Mouse (Mus musculus) granulocyte monocyte progenitor cell, adult 5-6 weeks (primary cell): Measurements from ENCODE around the gene Slc6a9. TPM values are rescaled to one million over a fixed set of nuclear protein-coding genes. Genes with fewer than 3 reads are reported as not detected.

Experiments
- ATAC-seq: replicated peaks from 2 replicates; pipeline ENCODE4 v1.8.0; 2016; ENCODE audit warnings: mild to moderate bottlenecking, moderate TSS enrichment, inconsistent platforms; ENCODE audit not compliant: poor library complexity, severe bottlenecking
- total RNA-seq, 2 experiments: library from RNA; stranded (forward) in 1 of 2; stranded (reverse) in 1 of 2; fragments of 200-712, 200-1000 nt in 1 of 2; fragments of >200 nt in 1 of 2; fragmentation: Nextera tagmentation in 1 of 2; gene quantifications; 2 replicates each; pipeline ENCODE4 v1.2.3; 2014 to 2017

Gene Slc6a9
- total RNA-seq, 2 experiments from 2014 or later, result not detected

DNA sequence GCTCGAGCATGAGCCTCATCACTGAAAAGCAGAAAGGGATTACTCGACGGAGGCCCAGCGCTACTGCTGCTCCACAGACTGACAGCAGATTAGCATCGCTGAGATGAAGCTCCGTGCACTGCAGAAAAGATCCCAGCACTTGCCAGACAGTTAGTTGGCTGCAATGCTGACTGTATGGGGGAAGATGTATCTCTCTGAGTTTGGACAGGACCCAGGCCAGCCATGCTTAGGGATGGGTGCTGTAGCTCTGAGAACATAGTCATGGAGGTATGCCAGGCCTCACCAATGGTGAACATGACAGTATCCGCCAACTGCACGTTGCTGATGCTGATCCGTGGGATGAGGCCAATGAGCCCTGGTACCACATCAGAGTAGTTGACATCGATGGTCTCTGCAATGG, 69.8 kb downstream of the Slc6a9 start:
- no peak for ATAC-seq

DNA sequence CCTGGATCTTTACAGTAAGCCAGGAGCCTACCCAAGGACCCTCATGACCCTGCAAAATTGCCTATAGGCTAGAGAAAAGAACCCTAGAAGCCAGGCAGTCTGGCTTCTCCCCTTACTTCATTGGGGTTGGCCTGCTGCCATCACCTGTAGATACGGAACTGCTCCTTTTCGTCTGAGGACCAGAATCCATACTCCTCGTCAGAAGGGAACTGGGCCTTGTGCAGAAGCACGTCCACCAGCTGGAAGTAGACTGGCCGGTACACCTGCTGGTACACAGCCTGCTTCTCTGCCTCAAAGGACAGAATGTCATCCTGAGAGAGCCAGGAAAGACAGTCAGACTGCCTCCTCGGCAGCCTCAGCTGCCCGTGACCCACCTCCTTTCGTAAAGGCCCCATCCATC, 70.5 kb downstream of the Slc6a9 start:
- no peak for ATAC-seq

DNA sequence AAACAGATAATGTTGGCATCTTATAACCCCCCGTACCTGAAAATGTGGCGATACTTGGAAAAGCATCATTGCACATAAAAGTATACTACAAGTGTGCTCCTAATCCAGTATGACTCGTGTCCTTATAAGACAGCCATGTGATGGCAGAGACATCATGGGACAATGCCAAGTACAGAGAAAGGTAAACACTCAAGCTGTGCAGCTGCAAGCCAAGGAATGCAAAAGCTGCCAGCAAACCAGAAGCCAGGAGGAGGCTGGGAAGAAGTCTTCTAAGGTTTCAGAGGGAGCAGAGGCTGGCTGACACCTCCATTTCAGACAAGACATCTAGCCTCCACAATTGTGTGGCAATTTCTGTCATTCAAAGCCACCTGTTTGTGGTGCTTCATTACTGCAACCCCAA, 71.9 kb downstream of the Slc6a9 start:
- no peak for ATAC-seq

DNA sequence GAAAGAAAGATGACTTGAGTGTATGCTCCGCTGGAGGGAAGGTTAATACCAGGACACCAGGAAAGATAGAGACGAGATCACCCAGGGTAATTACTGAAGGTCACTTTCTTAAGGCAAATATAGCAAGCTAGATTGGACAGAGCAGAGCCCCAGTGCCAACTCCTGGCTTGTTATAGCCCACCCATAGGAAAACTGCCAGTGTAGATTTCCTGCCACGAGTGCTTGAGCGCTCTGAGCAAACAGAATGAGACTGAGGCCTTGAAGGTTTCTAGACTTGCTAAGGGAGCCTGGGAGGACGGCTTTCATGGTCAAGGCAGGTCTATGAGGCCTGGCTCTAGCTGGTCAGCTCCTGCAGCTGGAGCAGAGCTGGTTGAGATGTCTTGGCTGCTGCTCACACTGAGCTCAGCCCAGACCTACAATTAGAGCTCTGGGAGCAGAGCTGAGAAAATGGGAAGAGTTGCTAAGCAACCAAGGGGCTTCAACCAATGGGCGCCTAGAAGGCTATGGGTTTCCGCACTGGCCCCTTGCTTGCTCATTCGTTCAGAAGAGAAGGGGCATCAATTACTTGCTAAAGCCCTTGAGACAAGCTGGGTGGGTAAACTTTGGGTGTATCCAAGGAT, 74.6 kb downstream of the Slc6a9 start:
- ATAC-seq, result no peak

DNA sequence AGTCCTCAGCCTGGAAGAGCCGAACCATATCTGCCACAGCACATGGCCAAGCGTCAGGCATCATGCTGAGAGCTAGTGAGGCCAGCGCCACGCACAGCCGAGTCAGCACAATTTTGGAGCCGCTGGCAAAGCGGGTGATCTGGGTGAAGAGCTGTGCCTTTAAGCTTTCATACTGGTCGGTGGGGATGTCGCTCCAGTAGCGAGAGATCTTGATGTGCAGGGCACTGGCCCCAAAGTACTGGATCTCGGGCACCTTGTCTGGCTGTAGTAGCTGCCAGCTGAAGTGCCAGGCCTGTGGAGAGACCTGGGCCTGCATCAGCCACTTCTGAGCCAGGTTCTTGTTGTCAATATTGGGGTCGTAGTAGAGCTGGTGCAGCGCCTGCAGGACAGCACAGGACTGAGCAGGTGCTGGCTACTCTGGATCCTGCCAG, 77.8 kb downstream of the Slc6a9 start:
- ATAC-seq, result no peak

DNA sequence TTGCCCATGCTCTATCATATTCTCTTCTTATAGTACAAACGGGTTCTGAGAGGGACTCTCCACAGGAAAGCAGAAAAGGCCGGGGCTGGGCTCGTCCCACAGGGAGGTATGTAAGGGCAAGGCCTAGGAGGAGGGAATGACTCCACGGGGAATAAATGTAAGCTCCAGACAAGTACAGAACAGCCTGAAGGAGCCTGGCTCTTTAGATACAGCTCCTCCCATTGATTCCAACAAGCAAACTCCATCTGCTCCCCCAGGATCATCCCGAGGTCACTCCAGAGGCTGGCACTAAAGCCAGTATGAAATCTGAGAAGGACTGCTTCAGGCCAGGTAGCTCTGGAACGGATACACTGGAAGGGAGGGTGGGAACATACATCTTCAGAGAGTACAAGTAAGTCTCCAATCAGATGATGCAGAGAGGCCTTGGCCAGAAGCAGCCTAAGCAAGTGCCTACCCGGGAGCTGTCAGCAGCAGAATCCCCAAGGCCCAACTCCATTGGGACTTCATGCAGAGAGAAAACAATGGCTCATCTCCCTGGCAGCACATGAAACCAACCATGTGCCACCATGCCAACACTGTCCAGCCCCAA, 78.5 kb downstream of the Slc6a9 start:
- no peak for ATAC-seq

DNA sequence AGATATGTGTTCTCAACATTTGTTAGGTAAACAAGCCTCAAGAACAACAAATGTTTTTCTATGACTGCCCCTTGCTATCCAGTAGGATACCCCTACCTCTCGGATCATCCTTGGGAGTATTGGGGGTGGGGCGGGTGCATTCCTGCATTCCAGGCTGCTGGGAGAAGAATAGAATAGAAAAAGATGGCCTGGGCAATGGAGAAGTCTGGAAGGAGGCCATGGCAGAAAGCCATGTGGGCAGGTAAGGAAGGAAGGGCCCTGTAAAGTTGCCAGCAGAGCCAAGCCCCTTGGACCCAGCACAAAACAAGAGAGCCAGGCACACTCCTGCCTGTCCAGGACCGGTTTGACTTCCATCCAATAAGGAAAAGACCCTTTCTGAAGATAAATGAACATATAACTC, 79.1 kb downstream of the Slc6a9 start:
- ATAC-seq, result no peak

DNA sequence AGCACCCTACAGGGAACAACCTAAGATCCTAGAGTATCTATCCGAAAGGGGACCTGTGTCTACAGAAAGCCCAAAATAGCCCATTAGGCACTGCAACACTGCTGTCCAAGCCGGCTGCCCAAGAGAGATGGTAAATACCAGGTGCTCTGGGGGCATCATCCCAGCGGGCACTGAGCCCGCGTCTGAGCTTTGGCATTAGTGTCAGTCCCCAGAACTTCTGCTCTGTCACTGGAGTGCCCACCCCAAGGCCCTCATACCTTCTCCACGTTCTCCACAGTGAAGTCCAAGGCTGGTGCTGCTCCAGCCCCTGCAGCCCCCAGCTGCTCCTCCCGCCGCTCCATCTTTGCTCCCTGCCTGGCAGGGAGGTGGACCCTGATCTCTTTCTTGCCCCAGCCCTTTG, 79.7 kb downstream of the Slc6a9 start:
- no peak for ATAC-seq

DNA sequence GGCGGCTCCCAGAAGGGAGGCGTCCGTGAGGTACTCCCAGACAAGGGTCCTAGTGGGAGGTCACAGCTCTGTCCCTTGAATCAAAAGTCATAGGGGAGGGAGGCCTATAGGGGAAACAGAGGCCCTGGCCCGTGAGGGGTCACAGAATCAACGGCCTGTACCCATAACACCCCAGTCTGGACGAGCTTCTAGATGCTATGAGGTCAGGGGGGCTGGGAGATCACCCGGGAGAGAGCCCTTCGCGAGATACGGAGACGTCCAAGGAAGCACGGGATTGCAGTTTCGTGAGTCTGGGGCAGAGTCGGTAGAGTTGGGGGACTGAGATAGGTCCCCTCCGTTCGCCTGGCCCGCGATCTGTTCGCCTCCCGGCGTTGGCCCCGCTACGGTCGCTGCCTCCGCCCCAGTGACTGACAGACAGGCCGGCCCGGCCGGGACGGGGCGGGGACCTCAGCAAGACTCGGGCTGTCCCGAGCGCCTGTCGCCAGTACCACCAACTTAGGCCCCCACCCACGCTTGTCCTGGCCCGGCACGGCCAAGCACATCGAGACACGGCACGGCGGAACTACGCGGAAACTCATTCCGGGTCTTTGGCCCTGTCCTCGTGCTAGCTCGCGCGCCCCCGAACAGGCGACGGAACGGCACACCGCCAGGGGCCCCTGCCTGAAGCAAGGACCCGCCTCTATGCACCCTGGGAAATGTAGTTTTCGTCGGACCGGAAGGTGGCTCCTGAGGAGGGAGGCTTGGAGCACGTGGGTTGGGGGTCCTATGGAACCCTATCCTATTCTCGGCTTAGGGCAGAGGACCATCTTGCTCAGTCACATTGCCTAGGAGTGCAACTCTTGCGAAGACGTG, 80.5 kb downstream of the Slc6a9 start, which contains the start of gene Ipo13:
Ipo13 (minus strand) TSS at position 409 of the 852 bp plus-strand sequence.
- peak; percentile 81 for ATAC-seq

DNA sequence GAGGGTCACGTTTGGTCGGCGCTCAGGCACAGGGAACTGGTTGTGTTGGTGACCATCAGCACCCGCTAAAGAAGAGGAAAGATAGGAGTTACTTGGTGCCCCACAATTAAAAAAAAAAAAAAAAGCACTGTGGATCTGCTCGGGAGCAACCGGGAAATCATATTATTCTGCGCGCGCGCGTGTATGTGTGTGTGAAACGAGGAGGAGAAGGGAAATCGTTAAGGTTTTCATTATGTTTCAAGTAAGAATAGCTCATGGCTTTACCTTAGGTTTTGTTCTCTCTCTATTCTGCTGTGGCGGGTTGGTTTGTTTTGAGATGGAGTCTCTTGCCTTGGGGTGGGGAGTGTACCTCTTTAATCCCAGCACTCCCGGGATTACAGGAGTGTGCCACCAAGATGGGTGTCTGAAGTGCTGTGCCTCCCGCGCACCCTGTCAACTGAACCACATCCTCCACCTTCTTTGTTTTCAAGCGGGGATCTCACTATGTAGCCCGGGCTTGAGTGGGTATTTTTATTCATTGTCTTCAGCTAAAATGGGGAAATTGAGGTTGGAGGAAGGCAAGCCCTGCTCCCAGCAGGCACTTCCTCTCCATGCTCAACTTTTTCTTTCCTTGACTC, 81.3 kb downstream of the Slc6a9 start:
- ATAC-seq, result peak; percentile 25

DNA sequence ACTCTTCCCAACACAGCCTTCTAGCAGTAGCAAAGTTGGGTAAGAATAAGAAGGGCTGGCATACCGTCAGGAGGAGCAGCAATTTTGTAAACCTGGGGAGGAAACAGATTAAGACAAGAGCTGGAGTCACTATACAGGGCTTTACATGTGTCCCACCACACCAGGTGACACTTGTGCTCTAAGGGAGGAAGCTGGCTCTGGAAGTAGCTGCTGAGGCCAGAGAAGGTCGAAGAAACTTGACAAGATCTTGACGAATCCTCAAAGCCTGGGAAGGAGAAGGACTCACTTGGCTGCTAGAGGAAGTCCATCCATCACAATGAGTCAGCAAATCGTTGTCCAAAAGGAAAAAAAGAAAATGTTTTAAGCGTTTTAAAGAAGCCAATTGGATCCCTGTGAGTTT, 82.1 kb downstream of the Slc6a9 start:
- no peak for ATAC-seq

DNA sequence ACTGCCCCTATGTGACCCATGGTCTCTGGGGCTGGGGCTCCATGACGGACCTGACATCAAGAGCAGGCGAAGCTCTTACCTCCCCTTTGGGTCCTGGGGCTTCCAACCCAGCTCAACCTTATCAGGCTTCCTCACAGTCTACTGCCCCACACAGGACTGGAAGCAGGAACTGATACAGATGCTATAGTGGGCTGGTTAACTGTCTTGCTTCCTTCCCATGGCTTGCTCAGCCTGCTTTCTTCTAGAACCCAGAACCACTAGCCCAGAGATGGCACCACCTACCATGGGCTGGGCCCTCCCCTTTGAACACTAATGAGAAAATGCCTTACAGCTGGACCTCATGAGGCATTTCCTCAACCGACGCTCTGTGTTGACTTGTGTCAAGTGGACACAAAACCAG, 83.1 kb downstream of the Slc6a9 start:
- no peak for ATAC-seq

DNA sequence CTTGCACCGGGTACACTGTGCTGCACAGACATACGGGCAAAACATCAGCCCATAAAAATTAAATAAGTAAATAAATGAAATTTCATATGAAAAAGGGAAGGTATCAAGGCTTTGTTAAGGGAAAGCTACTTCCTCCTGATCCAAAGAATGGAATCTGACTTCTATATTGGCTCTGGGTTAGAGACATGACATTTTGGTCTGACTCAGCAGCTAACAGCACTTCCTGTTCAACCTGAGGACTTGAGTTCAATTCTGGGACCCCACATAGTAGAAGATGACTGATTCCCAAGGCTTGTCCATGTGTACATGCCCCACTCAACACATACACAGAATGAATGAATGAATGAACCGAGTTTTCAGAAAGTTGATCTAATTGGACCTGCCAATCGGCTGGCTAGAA, 83.5 kb downstream of the Slc6a9 start:
- no peak for ATAC-seq

DNA sequence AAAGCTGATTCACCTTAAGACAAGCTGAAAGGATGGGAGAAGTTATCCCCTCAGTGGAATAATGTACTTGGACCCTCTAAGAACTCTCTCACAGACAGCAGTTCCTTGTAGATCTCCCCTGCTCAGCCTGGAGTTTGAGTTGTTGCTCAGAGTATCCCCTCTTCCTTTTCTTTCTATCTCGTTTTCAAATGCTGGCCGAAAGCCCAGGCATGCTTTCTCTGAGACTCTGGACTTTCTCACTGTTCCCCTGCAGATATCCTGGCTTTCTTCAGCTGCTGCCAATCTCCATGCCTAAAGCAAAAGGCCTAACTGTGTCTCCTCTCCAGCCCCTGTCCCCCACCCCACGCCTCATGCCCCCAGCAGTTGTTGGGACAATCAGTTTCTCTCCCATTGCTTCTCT, 84.0 kb downstream of the Slc6a9 start:
- ATAC-seq, result no peak

DNA sequence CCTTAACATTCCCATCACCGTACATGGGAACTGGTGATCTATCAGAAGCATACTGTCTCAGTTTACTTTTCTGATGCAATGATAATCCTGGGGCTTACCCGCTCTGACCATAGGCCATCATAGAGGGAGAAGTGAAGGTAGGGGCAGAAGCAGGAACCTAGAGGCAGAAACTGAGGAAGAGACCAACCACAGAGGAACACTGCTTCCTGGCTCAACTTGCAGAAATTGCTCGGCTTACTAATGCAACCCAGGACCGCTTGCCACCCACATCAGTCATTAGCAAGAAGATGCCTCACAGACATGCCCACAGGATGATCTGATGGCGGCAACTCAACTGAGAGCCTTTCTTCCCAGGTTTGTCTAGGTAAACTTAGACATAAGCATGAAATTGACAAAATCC, 84.5 kb downstream of the Slc6a9 start:
- ATAC-seq, result peak; percentile 48

DNA sequence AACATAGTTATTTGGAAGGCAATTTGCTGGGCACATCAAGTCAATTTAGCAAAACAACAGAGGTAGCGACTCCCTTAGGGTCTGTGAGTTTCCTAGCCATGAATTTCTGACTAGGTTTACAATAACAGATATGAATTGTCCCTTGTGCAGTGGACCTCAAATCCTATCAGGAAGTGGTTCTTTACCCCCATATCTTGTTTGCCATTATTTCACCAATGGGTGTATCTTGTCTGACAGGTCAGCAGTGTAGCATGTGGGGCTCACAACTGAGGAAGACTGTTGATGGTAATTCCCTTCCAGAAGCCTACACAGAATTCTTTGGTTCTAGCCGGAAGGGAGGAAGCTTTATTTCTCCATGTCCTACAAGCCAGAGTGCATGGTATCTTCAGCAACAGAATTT, 87.1 kb downstream of the Slc6a9 start:
- no peak for ATAC-seq

DNA sequence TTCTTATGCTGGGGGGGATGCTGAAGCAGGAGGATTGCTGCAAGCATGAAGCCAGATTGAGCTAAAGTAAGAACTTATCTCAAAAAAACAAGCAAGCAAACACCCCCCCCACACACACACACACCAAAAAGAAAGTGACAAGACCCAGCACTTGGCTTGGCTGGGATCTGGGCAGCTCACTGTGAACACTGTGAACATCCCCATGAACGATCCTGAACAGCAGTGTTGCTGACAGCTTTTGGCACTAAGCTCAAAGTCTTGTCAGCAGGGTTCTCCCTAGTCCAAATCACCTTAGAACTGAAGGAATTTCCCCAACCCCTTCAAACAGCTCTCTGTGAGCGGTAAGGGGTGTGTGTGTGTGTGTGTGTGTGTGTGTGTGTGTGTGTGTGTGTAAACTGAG, 89.1 kb downstream of the Slc6a9 start:
- ATAC-seq, result no peak
